Mouse (Mus musculus): ENCODE measurements around the gene Gpt2. TPM values are rescaled to one million over a fixed set of nuclear protein-coding genes. Genes with fewer than 3 reads are reported as not detected.

Gene Gpt2
- polyA plus RNA-seq, 1 experiment from 2014 or later: 26.3 TPM

DNA sequence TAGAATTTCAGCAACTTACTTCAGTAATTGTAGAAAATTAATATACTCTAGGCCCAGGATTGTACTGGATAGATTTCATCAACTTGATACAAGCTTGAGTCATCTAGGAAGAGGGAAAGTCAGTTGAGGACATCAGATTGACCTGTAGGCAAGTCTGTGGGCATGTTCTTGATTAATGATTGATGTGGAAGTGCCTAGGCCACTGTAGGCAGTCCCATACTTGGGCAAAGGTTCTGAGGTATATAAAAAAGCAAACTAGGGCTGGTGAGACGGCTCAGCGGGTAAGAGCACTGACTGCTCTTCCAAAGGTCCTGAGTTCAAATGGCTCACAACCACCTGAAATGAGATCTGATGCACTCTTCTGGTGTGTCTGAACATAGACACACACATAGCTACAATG is 75.4 kb downstream of the Gpt2 start:
- ATAC-seq: no peak
- Histone ChIP-seq H3K27ac (no peak overlapping the region), H3K4me1 (replicated peaks) (no peaks in the 10 kb centered on the region), H3K27me3 (no peaks in the 10 kb centered on the region), H3K4me3 (replicated peaks) (no peak overlapping the region), H3K9ac (replicated peaks) (no peak overlapping the region), H3K4me2 (replicated peaks) (no peak overlapping the region), H3K9me3 (no peaks in the 10 kb centered on the region), H3K36me3 (no peaks in the 10 kb centered on the region)
- 98% methylated on average over 2 of the region's 2 CpGs for WGBS

DNA sequence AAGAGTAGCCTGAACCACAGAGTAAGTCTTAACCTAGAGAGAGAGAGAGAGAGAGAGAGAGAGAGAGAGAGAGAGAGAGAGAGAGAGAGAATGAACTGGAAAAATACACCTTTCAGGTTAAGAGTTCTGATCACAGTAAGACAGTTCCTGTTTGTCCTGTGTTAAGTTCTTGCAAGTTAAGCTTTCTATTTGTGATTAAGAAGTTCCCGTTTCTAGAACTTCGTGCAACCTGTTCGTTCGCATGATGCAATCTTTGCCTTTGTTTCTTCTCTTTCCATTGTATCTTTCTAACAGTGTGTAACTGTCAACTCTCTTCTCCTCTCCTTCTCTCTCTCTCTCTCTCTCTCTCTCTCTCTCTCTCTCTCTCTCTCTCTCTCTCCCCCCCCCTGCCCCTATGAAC is 78.1 kb downstream of the Gpt2 start:
- whole genome bisulfite sequencing: 88% methylated on average over 4 of the region's 4 CpGs

DNA sequence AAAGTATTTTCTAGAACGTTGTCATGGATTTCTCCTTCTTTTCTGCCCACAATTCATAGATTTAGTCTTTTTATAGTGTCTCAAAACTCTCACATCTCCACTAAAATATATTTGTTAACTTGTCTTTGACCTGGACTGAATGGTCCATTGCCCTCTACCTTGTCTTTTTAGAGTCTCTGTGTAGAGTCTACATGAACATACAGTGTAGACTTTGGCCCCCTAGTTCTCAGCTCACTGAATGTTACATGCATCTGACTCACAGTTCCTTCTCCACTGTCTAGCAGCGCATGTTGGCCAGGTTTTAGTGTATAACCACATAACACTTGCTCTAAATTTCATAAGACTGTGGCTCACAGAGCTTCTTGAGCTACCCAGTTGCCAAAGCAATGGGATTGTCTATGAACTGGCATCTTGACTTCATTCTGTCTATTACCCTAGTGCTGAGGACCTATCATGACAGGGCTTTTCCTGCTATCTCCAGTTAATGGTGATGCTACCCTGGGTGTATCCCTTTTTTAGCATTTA is 81.7 kb downstream of the Gpt2 start:
- Histone ChIP-seq H3K4me2 (replicated peaks) (no peak overlapping the region), H3K27ac (no peak overlapping the region), H3K27me3 (no peaks in the 10 kb centered on the region), H3K9me3 (no peaks in the 10 kb centered on the region), H3K9ac (replicated peaks) (no peak overlapping the region), H3K36me3 (no peaks in the 10 kb centered on the region), H3K4me3 (replicated peaks) (no peak overlapping the region), H3K4me1 (replicated peaks) (no peaks in the 10 kb centered on the region)
- no peak for ATAC-seq
- 90% methylated on average over 2 of the region's 2 CpGs for WGBS

More for the DNA sequence above, 78.1 kb downstream of the Gpt2 start:
- Histone ChIP-seq H3K4me3 (replicated peaks) (no peak overlapping the region), H3K27ac (no peak overlapping the region), H3K36me3 (no peaks in the 10 kb centered on the region), H3K4me1 (replicated peaks) (no peaks in the 10 kb centered on the region), H3K9ac (replicated peaks) (no peak overlapping the region), H3K9me3 (no peaks in the 10 kb centered on the region), H3K4me2 (replicated peaks) (no peak overlapping the region), H3K27me3 (no peaks in the 10 kb centered on the region)
- ATAC-seq: no peak

Other genes with a start within 250 kb of the Gpt2 start
- gene Orc6, start 192.9 kb upstream of the Gpt2 start, polyA plus RNA-seq (2015; fragmentation: Nextera tagmentation; extraction: Ambion mirVana): 76.5 and 90.4 TPM in 2 replicates
- gene Vps35, start 192.8 kb upstream of the Gpt2 start, polyA plus RNA-seq (2015; fragmentation: Nextera tagmentation; extraction: Ambion mirVana): 170 and 177 TPM in 2 replicates
- 0.07 and 0.09 TPM in 2 replicates for gene Mylk3, start 106.2 kb upstream of the Gpt2 start, polyA plus RNA-seq (2015; fragmentation: Nextera tagmentation; extraction: Ambion mirVana)
- 39.4 and 46.3 TPM in 2 replicates for gene 4921524J17Rik, start 59.7 kb upstream of the Gpt2 start, polyA plus RNA-seq (2015; fragmentation: Nextera tagmentation; extraction: Ambion mirVana)
- 172 and 183 TPM in 2 replicates for gene Dnaja2, start 62.8 kb downstream of the Gpt2 start, polyA plus RNA-seq (2015; fragmentation: Nextera tagmentation; extraction: Ambion mirVana)
- gene Neto2, start 208.3 kb downstream of the Gpt2 start, polyA plus RNA-seq (2015; fragmentation: Nextera tagmentation; extraction: Ambion mirVana): 46.7 and 53.5 TPM in 2 replicates